Mouse (Mus musculus) effector memory CD4-positive, alpha-beta T cell, adult 7 months (primary cell): ENCODE data around the gene A230050P20Rik. TPM values are rescaled to one million over a fixed set of nuclear protein-coding genes. Genes with fewer than 3 reads are reported as not detected.

ENCODE experiments used
- polyA plus RNA-seq: library from polyadenylated mRNA; unstranded; fragments of 100-300 nt; shearing (Covaris generic); gene quantifications from one replicate; pipeline ENCODE4 v1.2.1, GENCODE M21; 2017

A230050P20Rik gene
- 33.1 TPM for polyA plus RNA-seq

GRCm38 (mm10) chr9:20868448-20869001, at the start of gene A230050P20Rik:
TSS of gene A230050P20Rik (plus strand) at chr9:20868642.

GRCm38 (mm10) chr9:20879097-20879792, 10.8 kb downstream of the A230050P20Rik start, which contains the start of gene Angptl6:
TSS of gene Angptl6 (minus strand) at chr9:20879727.

DNA sequence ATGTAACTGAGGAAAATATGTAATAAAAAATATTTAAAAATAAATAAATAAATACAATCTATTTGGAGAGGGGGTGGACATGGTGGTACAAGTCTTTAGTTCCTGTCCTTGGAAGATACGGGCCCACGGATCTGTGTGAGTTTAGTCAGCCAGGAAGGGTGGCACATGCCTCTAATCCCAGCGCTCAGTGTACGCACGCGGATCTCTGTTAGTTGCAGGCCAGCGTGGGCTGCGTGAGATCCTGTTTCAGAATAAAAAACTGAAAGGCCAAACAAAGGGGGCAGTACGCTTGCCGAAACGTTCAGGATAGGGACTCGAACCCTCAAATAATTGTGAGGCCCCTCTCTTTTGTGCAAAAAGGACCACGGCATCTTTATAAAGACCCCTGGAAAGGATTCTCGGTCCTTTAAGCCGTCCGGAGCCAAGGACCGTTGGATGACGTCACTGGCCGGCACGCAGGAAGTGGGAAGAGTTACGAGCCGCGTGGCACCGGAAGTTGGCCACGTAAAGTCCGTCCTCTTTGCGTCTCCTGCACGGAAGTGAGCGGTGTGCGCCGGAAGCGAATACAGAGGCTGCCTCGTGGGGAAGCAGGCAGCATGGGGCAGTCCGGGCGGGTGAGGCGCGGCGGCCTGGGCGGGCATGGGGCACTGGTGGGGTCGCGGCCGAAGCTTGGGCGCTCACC, 19.4 kb downstream of the A230050P20Rik start, which contains the start of gene Ppan:
TSS of gene Ppan (plus strand) at position 472 of the 682 bp plus-strand sequence.

DNA sequence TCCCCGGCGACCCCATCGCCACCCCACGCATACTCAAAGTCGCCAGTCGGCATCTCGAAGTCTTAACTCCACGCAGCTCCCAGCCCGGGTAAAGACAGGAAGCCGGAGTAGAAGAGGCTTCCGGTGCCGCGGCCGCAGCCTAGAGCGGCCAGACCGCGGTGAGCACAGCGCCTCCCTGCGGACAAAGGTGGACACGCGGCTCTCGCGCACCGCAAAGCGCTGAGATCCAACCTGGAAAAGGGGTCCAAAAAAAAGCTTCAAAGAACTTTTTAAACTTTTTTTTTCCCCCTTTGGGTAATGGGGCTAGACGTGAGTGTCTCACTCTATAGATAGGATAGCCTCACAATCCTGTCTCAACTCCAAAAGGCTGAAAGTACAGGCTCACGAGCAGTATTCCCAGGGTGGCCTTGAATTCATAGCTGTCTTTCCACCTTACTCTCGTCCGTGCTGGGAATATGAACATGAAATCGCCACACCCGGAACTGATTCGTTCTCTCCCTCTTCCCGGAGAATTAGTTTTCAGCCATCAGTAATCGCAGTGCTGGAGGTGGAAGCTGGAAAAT, 30.1 kb downstream of the A230050P20Rik start, which contains the start of gene Eif3g:
TSS of gene Eif3g (minus strand) at position 113 of the 563 bp plus-strand sequence.

Other genes starting within 250 kb of the A230050P20Rik start
- 437 TPM for gene Ubl5, start 225.8 kb upstream of the A230050P20Rik start, polyA plus RNA-seq
- gene Fbxl12, start 223.9 kb upstream of the A230050P20Rik start, polyA plus RNA-seq: 91.4 TPM
- 17.8 TPM for gene Pin1, start 216.5 kb upstream of the A230050P20Rik start, polyA plus RNA-seq
- 0.27 TPM for gene Olfm2, start 122.3 kb upstream of the A230050P20Rik start, polyA plus RNA-seq
- gene Col5a3, start 53.6 kb upstream of the A230050P20Rik start, polyA plus RNA-seq: not detected
- gene Rdh8, start 50.1 kb upstream of the A230050P20Rik start, polyA plus RNA-seq: not detected
- 1.1 TPM for gene Angptl6, start 11.1 kb downstream of the A230050P20Rik start, polyA plus RNA-seq
- 97.3 TPM for gene Ppan, start 19.5 kb downstream of the A230050P20Rik start, polyA plus RNA-seq
- gene Eif3g, start 30.0 kb downstream of the A230050P20Rik start, polyA plus RNA-seq: 332 TPM
- gene Dnmt1, start 91.2 kb downstream of the A230050P20Rik start, polyA plus RNA-seq: 67.8 TPM
- gene S1pr2, start 108.1 kb downstream of the A230050P20Rik start, polyA plus RNA-seq: 10.3 TPM
- 101 TPM for gene Mrpl4, start 134.1 kb downstream of the A230050P20Rik start, polyA plus RNA-seq
- 268 TPM for gene Icam1, start 147.3 kb downstream of the A230050P20Rik start, polyA plus RNA-seq
- 1.4 TPM for gene Icam4, start 160.7 kb downstream of the A230050P20Rik start, polyA plus RNA-seq
- gene Icam5, start 163.4 kb downstream of the A230050P20Rik start, polyA plus RNA-seq: not detected
- gene Zglp1, start 198.5 kb downstream of the A230050P20Rik start, polyA plus RNA-seq: 0.73 TPM
- not detected for gene Gm49373, start 204.5 kb downstream of the A230050P20Rik start, polyA plus RNA-seq
- 47.1 TPM for gene Fdx1l, start 205.0 kb downstream of the A230050P20Rik start, polyA plus RNA-seq
- gene Gm38431, start 223.4 kb downstream of the A230050P20Rik start, polyA plus RNA-seq: 6.2 TPM
- 53.3 TPM for gene Raver1, start 223.4 kb downstream of the A230050P20Rik start, polyA plus RNA-seq